Mouse (Mus musculus): ENCODE results near the gene Phex.

Phex gene

DNA sequence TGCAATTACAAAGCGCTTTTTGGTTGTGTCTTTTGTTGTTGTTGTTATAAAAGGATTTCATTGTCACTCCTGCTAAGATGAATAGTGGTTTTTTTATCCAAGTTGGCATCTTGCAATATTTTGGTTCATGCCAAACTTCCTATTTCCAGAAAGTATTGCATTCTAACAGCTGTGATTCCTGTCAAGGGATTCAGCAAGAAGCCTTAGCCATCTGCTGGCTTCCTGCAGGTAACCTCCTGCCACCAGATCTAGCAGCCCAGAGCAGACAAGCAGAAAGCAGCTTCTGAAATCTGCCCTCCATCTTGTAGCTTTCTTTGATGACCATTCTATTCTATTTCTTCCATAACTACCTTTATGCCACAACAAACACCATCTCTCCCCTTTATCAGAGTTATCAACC, 212.4 kb downstream of the Phex start:
- no peak for TF ChIP-seq GATA4 (IDR thresholded peaks at IDR 0.05; ENCODE audit: insufficient replicate concordance, low read length)

DNA sequence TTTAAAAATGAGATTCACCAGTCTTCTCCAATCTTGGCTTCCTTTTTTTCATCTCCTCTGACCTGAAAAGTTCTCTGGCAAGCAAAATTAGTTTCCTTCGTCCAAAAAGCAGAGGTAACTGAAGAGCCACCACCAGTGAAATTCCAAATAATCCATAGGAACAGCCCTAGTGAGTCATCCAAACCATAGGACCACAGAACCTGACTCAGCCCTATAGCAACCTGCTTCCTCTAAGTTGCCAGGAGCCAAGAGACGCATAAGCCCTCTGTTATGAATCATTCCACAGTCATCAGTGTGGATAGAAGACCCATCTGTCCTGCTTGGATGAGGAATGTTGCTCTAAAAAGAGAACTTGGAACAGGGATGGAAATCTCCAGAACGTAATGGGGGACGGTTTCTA, 230.9 kb downstream of the Phex start:
- no peak for TF ChIP-seq GATA4 (IDR thresholded peaks at IDR 0.05; ENCODE audit: insufficient replicate concordance, low read length)

DNA sequence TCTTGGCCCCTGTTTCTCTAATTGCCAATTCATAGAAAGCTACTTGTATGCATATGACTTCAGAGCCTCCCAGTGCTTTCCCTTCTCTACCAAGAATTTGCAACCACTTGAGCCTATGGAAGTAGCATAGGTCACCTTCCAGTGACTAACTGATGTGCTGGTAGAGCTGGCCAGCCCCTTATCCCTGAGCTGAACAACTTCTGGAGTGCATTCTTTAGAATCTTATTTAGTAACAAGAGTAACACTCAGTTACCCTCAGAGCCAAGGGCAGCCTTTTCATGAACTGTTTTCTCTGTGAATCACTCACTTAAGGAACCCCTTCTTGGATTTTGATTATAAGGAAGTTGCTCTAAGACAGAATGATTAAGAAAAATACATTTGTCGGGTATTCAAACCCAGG, 234.3 kb downstream of the Phex start:
- no peak for TF ChIP-seq GATA4 (IDR thresholded peaks at IDR 0.05; ENCODE audit: insufficient replicate concordance, low read length)

GRCm38 (mm10) chrX:157164142-157164541, 251.0 kb downstream of the Phex start:
- TF ChIP-seq GATA4 (IDR thresholded peaks at IDR 0.05; ENCODE audit: insufficient replicate concordance, low read length) = no peak

GRCm38 (mm10) chrX:157163394-157163793, 251.7 kb downstream of the Phex start:
- TF ChIP-seq GATA4 (IDR thresholded peaks at IDR 0.05; ENCODE audit: insufficient replicate concordance, low read length) = no peak

GRCm38 (mm10) chrX:157144675-157145074, 270.4 kb downstream of the Phex start:
- TF ChIP-seq GATA4 (IDR thresholded peaks at IDR 0.05; ENCODE audit: insufficient replicate concordance, low read length) = no peak

DNA sequence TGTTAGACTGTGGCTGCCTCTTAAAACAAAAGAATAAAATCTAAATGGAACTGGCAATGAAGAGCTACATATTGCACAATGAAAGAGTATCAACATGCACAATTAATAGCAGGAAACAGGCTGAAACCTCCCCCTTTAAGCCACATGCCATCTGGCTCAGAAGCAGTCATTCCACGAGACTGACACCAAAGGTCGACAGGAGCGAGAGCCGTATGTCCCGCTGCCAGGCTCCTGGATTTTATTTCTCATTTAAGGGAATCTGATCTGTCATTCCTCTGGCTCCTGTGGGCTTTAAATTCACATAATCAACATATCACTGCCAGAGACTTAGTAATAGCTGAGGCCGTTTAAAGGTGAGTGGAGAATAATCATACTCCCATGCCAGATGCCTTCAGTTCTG, 275.5 kb downstream of the Phex start:
- no peak for TF ChIP-seq GATA4 (IDR thresholded peaks at IDR 0.05; ENCODE audit: insufficient replicate concordance, low read length)

Data from liver, adult (tissue).